Mouse (Mus musculus): ENCODE measurements at regions not wholly inside any gene's neighbourhood (a gene's known extent, or its start where the extent isn't known, plus 50 kb on each side); places are given as distances from the start of the nearest gene placed in this dataset.
"Not testable (repeated sequence)": the region's sequence is repeated elsewhere in the genome, so short reads cannot be mapped to it uniquely, and the experiment has no call there.

GRCm38 (mm10) chr3:31508471-31508870 is 198.3 kb upstream of the Slc7a14 start:
- no peak for DNase-seq (ENCODE audit: low spot score in 2 of 2)

GRCm38 (mm10) chr3:31499201-31499968 is 189.2 kb upstream of the Slc7a14 start:
- DNase-seq (ENCODE audit: low spot score in 2 of 2), result no peak

- no peak for DNase-seq (ENCODE audit: low spot score in 2 of 2)
Measured at GRCm38 (mm10) chr3:31495287-31495686, 185.1 kb upstream of the Slc7a14 start.

- no peak for DNase-seq (ENCODE audit: low spot score in 2 of 2)
Measured at GRCm38 (mm10) chr3:31494706-31495105, 184.5 kb upstream of the Slc7a14 start.

GRCm38 (mm10) chr3:31491736-31492135 is 181.6 kb upstream of the Slc7a14 start:
- not testable (repeated sequence) for DNase-seq (ENCODE audit: low spot score in 2 of 2)

- no peak for DNase-seq (ENCODE audit: low spot score in 2 of 2)
Measured at GRCm38 (mm10) chr3:31487596-31487995, 177.4 kb upstream of the Slc7a14 start.

GRCm38 (mm10) chr3:31481964-31482363 is 171.8 kb upstream of the Slc7a14 start:
- DNase-seq (ENCODE audit: low spot score in 2 of 2), result no peak

- DNase-seq (ENCODE audit: low spot score in 2 of 2), result no peak
Measured at GRCm38 (mm10) chr3:31467882-31468281, 157.7 kb upstream of the Slc7a14 start.

- no peak for DNase-seq (ENCODE audit: low spot score in 2 of 2)
Measured at GRCm38 (mm10) chr3:31464260-31464659, 154.1 kb upstream of the Slc7a14 start.

GRCm38 (mm10) chr3:31459456-31459855 is 149.3 kb upstream of the Slc7a14 start:
- DNase-seq (ENCODE audit: low spot score in 2 of 2), result no peak

- no peak for DNase-seq (ENCODE audit: low spot score in 2 of 2)
Measured at GRCm38 (mm10) chr3:31457938-31458337, 147.8 kb upstream of the Slc7a14 start.

GRCm38 (mm10) chr3:31455031-31455430 is 144.9 kb upstream of the Slc7a14 start:
- DNase-seq (ENCODE audit: low spot score in 2 of 2), result no peak

GRCm38 (mm10) chr3:31444861-31445260 is 134.7 kb upstream of the Slc7a14 start:
- DNase-seq (ENCODE audit: low spot score in 2 of 2), result no peak

- no peak for DNase-seq (ENCODE audit: low spot score in 2 of 2)
Measured at GRCm38 (mm10) chr3:31444311-31444710, 134.1 kb upstream of the Slc7a14 start.

GRCm38 (mm10) chr3:31443894-31444293 is 133.7 kb upstream of the Slc7a14 start:
- DNase-seq (ENCODE audit: low spot score in 2 of 2), result no peak

GRCm38 (mm10) chr3:31440282-31440681 is 130.1 kb upstream of the Slc7a14 start:
- DNase-seq (ENCODE audit: low spot score in 2 of 2), result no peak

GRCm38 (mm10) chr3:31437970-31438369 is 127.8 kb upstream of the Slc7a14 start:
- no peak for DNase-seq (ENCODE audit: low spot score in 2 of 2)

GRCm38 (mm10) chr3:31435204-31435963 is 125.2 kb upstream of the Slc7a14 start:
- no peak for DNase-seq (ENCODE audit: low spot score in 2 of 2)

- peak in 1 of 2 experiments; percentile 9 for DNase-seq (ENCODE audit: low spot score in 2 of 2)
Measured at GRCm38 (mm10) chr3:31433201-31433600, 123.0 kb upstream of the Slc7a14 start.

- DNase-seq (ENCODE audit: low spot score in 2 of 2), result no peak
Measured at GRCm38 (mm10) chr3:31423517-31423916, 113.3 kb upstream of the Slc7a14 start.

GRCm38 (mm10) chr3:31408802-31409201 is 98.6 kb upstream of the Slc7a14 start:
- no peak for DNase-seq (ENCODE audit: low spot score in 2 of 2)

GRCm38 (mm10) chr3:31405880-31406279 is 95.7 kb upstream of the Slc7a14 start:
- DNase-seq (ENCODE audit: low spot score in 2 of 2), result no peak

GRCm38 (mm10) chr3:31399136-31399535 is 89.0 kb upstream of the Slc7a14 start:
- no peak for DNase-seq (ENCODE audit: low spot score in 2 of 2)
